10 mouse cellular contexts compared by ENCODE assay signal in genomic region chr13:32479118-32479818, GRCm38 (mm10).
A peak's percentile ranks its signal among the peaks of the same experiment; 100 is the strongest.
DNase-seq lines count a peak whose midpoint lies in the region; ATAC-seq and TF ChIP-seq lines count a peak whose summit lies in the region.
"Had no signal": no experiment of that assay in that cellular context is flagged by ENCODE, and none has a peak within 500 bp of the region (broad histone marks: within the 10 kb centered on the region; RNA-seq: fewer than 3 reads in every experiment).

No protein-coding gene starts in this region.

- H3K79me3 ChIP-seq in C2C12 (ENCODE audit: low read depth) = no peaks in the 10 kb centered on the region

- no peaks in the 10 kb centered on the region for H3K4me1 ChIP-seq in forebrain, embryonic 14.5 days (ENCODE audit: control insufficient read depth, insufficient read depth, low read length)
- no peaks in the 10 kb centered on the region for H3K4me1 ChIP-seq in forebrain, postnatal 0 days (ENCODE audit: insufficient read depth)
- H3K4me1 ChIP-seq in hindbrain, postnatal 0 days (ENCODE audit: insufficient read depth, low read length) = no peaks in the 10 kb centered on the region
- H3K4me1 ChIP-seq in neural tube, embryonic 15.5 days = no peaks in the 10 kb centered on the region
- H3K4me1 ChIP-seq: heart, embryonic 15.5 days; liver, embryonic 13.5 days had no signal

- peak; percentile 9 for DNase-seq in forebrain, embryonic 14.5 days (ENCODE audit: low spot score)
- no peak for DNase-seq in forebrain, postnatal 0 days
- DNase-seq in gastrocnemius, adult 2 months = peak; percentile 75
- peak; percentile 42 to 54 for DNase-seq in kidney, postnatal 4 days
- DNase-seq in neural tube, embryonic 10.5 days (ENCODE audit: extremely low spot score, low spot score) = no peak
- DNase-seq in hindbrain, postnatal 0 days (ENCODE audit: low spot score) = no peak
- DNase-seq: liver, embryonic 13.5 days had no signal

- no peaks in the 10 kb centered on the region for H3K27me3 ChIP-seq in forebrain, embryonic 14.5 days (replicated peaks; ENCODE audit: control insufficient read depth, insufficient read depth, low read length)
- no peaks in the 10 kb centered on the region for H3K27me3 ChIP-seq in forebrain, postnatal 0 days (ENCODE audit: insufficient read depth, low read length)
- no peaks in the 10 kb centered on the region for H3K27me3 ChIP-seq in C2C12 (ENCODE audit: control insufficient read depth, insufficient read depth, insufficient read length)
- no peaks in the 10 kb centered on the region for H3K27me3 ChIP-seq in hindbrain, postnatal 0 days (ENCODE audit: insufficient read depth, low read length)
- H3K27me3 ChIP-seq in neural tube, embryonic 15.5 days (replicated peaks) = no peaks in the 10 kb centered on the region
- H3K27me3 ChIP-seq: heart, embryonic 15.5 days; liver, embryonic 13.5 days had no signal

- intact Hi-C loops in gastrocnemius, adult 2 months (cut with DNase I) = no loop called here

- no peak overlapping the region for H3ac ChIP-seq in C2C12 (ENCODE audit: control insufficient read depth, insufficient read length, low read depth)

- H3K36me3 ChIP-seq in forebrain, embryonic 14.5 days (ENCODE audit: control insufficient read depth, insufficient read depth, low read length) = no peaks in the 10 kb centered on the region
- H3K36me3 ChIP-seq in forebrain, postnatal 0 days (ENCODE audit: insufficient read depth) = no peaks in the 10 kb centered on the region
- H3K36me3 ChIP-seq in C2C12 (ENCODE audit: control insufficient read depth, insufficient read depth) = no peaks in the 10 kb centered on the region
- no peaks in the 10 kb centered on the region for H3K36me3 ChIP-seq in hindbrain, postnatal 0 days (ENCODE audit: insufficient read depth, low read length)
- no peaks in the 10 kb centered on the region for H3K36me3 ChIP-seq in neural tube, embryonic 15.5 days
- H3K36me3 ChIP-seq: heart, embryonic 15.5 days; liver, embryonic 13.5 days had no signal

- H3K4me2 ChIP-seq in forebrain, embryonic 14.5 days (ENCODE audit: low read length) = no peak overlapping the region
- no peak overlapping the region for H3K4me2 ChIP-seq in forebrain, postnatal 0 days (ENCODE audit: low read depth)
- H3K4me2 ChIP-seq in hindbrain, postnatal 0 days (ENCODE audit: low read depth, low read length) = no peak overlapping the region
- H3K4me2 ChIP-seq in neural tube, embryonic 15.5 days = no peak overlapping the region
- H3K4me2 ChIP-seq: heart, embryonic 15.5 days; liver, embryonic 13.5 days had no signal

- no peak overlapping the region for H3K4me3 ChIP-seq in forebrain, embryonic 14.5 days (ENCODE audit: low read depth, low read length)
- no peak overlapping the region for H3K4me3 ChIP-seq in forebrain, postnatal 0 days (ENCODE audit: low read depth, low read length)
- no peak overlapping the region for H3K4me3 ChIP-seq in C2C12 (ENCODE audit: insufficient read depth, poor library complexity, severe bottlenecking)
- no peak overlapping the region for H3K4me3 ChIP-seq in gastrocnemius, adult 2 months
- H3K4me3 ChIP-seq in hindbrain, postnatal 0 days (ENCODE audit: low read length) = no peak overlapping the region
- H3K4me3 ChIP-seq in neural tube, embryonic 15.5 days (replicated peaks) = no peak overlapping the region
- H3K4me3 ChIP-seq: heart, embryonic 15.5 days; liver, embryonic 13.5 days had no signal

- no peak overlapping the region for H3K27ac ChIP-seq in forebrain, embryonic 14.5 days (ENCODE audit: low read depth, low read length)
- H3K27ac ChIP-seq in forebrain, postnatal 0 days (ENCODE audit: low read depth, low read length) = no peak overlapping the region
- H3K27ac ChIP-seq in gastrocnemius, adult 2 months = peak overlapping the region; percentile 74
- no peak overlapping the region for H3K27ac ChIP-seq in hindbrain, postnatal 0 days
- H3K27ac ChIP-seq in neural tube, embryonic 15.5 days (replicated peaks) = no peak overlapping the region
- H3K27ac ChIP-seq: heart, embryonic 15.5 days; liver, embryonic 13.5 days had no signal

- WGBS in forebrain, embryonic 14.5 days = 87% methylated on average over 8 of the region's 8 CpGs
- 75% methylated on average over 8 of the region's 8 CpGs for WGBS in forebrain, postnatal 0 days
- WGBS in hindbrain, postnatal 0 days = 83% methylated on average over 8 of the region's 8 CpGs
- 89% methylated on average over 8 of the region's 8 CpGs for WGBS in neural tube, embryonic 15.5 days

- no peaks in the 10 kb centered on the region for H3K79me2 ChIP-seq in C2C12 (ENCODE audit: control insufficient read depth, insufficient read depth)

- H3K9ac ChIP-seq in forebrain, embryonic 14.5 days (ENCODE audit: low read length) = no peak overlapping the region
- H3K9ac ChIP-seq in forebrain, postnatal 0 days = no peak overlapping the region
- no peak overlapping the region for H3K9ac ChIP-seq in hindbrain, postnatal 0 days (replicated peaks; ENCODE audit: low read length)
- H3K9ac ChIP-seq in neural tube, embryonic 15.5 days (replicated peaks) = no peak overlapping the region
- H3K9ac ChIP-seq: heart, embryonic 15.5 days; liver, embryonic 13.5 days had no signal

- no peaks in the 10 kb centered on the region for H3K9me3 ChIP-seq in forebrain, embryonic 14.5 days (replicated peaks; ENCODE audit: control insufficient read depth, low read length)
- no peaks in the 10 kb centered on the region for H3K9me3 ChIP-seq in forebrain, postnatal 0 days (ENCODE audit: low read length)
- H3K9me3 ChIP-seq in hindbrain, postnatal 0 days (ENCODE audit: low read length) = no peaks in the 10 kb centered on the region
- no peaks in the 10 kb centered on the region for H3K9me3 ChIP-seq in neural tube, embryonic 15.5 days (replicated peaks)
- H3K9me3 ChIP-seq: heart, embryonic 15.5 days; liver, embryonic 13.5 days had no signal

- no peak for TF ChIP-seq CTCF in forebrain, postnatal 0 days (IDR thresholded peaks at IDR 0.05; ENCODE audit: low read depth)
- TF ChIP-seq CTCF in C2C12 (IDR thresholded peaks at IDR 0.05; ENCODE audit: control insufficient read depth, insufficient read depth, insufficient read length) = no peak
- TF ChIP-seq CTCF in gastrocnemius, adult 2 months (IDR thresholded peaks at IDR 0.05) = no peak
- TF ChIP-seq CTCF in hindbrain, postnatal 0 days (IDR thresholded peaks at IDR 0.05; ENCODE audit: low read depth) = no peak

- ATAC-seq in forebrain, embryonic 14.5 days = no peak
- no peak for ATAC-seq in forebrain, postnatal 0 days
- no peak for ATAC-seq in hindbrain, postnatal 0 days
- no peak for ATAC-seq in neural tube, embryonic 15.5 days (ENCODE audit: low FRiP score)

TF ChIP-seq in C2C12, 6 proteins besides CTCF, POLR2A, EP300 and RAD21:
- TF ChIP-seq MYOG (IDR thresholded peaks at IDR 0.05; ENCODE audit: control insufficient read depth, extremely low read depth, insufficient read length) (no peak), FOSL1 (IDR thresholded peaks at IDR 0.05; ENCODE audit: insufficient read depth, low read length, poor library complexity, severe bottlenecking) (peak; percentile 87), MAX (IDR thresholded peaks at IDR 0.05) (peak; percentile 77), USF1 (IDR thresholded peaks at IDR 0.05; ENCODE audit: low read depth) (no peak), CEBPB (IDR thresholded peaks at IDR 0.05; ENCODE audit: low read depth) (no peak), MYOD1 (IDR thresholded peaks at IDR 0.05; ENCODE audit: control insufficient read depth, insufficient read length, low read depth) (peak; percentile 57)

Comparison
In these comparisons a context has a peak if more than half of its experiments do, and no peak if none do; other contexts are left out.
1. DNase-seq: peak in forebrain, embryonic 14.5 days (single experiment), gastrocnemius, adult 2 months (single experiment) and kidney, postnatal 4 days (2 of 2); none in forebrain, postnatal 0 days (single experiment), neural tube, embryonic 10.5 days (single experiment) and hindbrain, postnatal 0 days (single experiment).